Mouse (Mus musculus) kidney, adult 2 months (tissue): ENCODE measurements around the gene Trim25. TPM values are rescaled to one million over a fixed set of nuclear protein-coding genes. Genes with fewer than 3 reads are reported as not detected.

ENCODE experiments used
- DNase-seq: peaks from one replicate; pipeline ENCODE4 v3.0.0; 2021
- H3K27ac ChIP-seq: fragments of 200-500 bp; 2 replicates; pipeline ENCODE4 v1.5.1; 2012; ENCODE audit warnings: low read depth, low read length, control low read depth, inconsistent platforms; ENCODE audit not compliant: insufficient read depth
- H3K27me3 ChIP-seq: fragments of 200-500 bp; replicated peaks from 2 replicates; pipeline ENCODE4 v1.6.1; 2012; ENCODE audit warnings: mild to moderate bottlenecking, moderate library complexity, low read length, inconsistent platforms; ENCODE audit not compliant: control insufficient read depth, insufficient read depth
- H3K36me3 ChIP-seq: fragments of 200-500 bp; 2 replicates; pipeline ENCODE4 v1.6.1; 2012; ENCODE audit warnings: mild to moderate bottlenecking, moderate library complexity, low read length, inconsistent platforms; ENCODE audit not compliant: control insufficient read depth, insufficient read depth
- H3K4me1 ChIP-seq: fragments of 200-500 bp; 2 replicates; pipeline ENCODE4 v1.6.1; 2011; ENCODE audit warnings: low read length; ENCODE audit not compliant: control insufficient read depth, insufficient read depth
- H3K4me3 ChIP-seq: fragments of 200-500 bp; 2 replicates; pipeline ENCODE4 v1.5.1; 2011; ENCODE audit warnings: mild to moderate bottlenecking, low read depth, low read length, control low read depth; ENCODE audit not compliant: insufficient read depth
- CTCF ChIP-seq: fragments of 200-500 bp; conservative IDR thresholded peaks from 2 replicates; pipeline ENCODE4 v1.5.1; 2011; ENCODE audit warnings: low read depth, mild to moderate bottlenecking, control low read depth, low read length, moderate library complexity, mixed read lengths; ENCODE audit not compliant: insufficient read depth, insufficient read length
- POLR2A ChIP-seq: fragments of 200-500 bp; IDR thresholded peaks from one replicate; pipeline ENCODE4 v1.6.1; 2011; ENCODE audit warnings: low read depth, low read length, control low read depth
- WGBS: fragments of 180-500 bp; shearing (Covaris S2); methylation state at CpG from one replicate; pipeline ENCODE4 v1.1.7; 2018; 5-methylcytosine and 5-hydroxymethylcytosine counted together
- polyA plus RNA-seq: library from polyadenylated mRNA; depleted of rRNA; stranded (reverse); fragments of >200 nt; gene quantifications from 2 replicates; pipeline ENCODE4 v1.2.3, GENCODE M21; 2012

The Trim25 gene
- polyA plus RNA-seq, 1 experiment = 27.3 TPM

- Histone ChIP-seq H3K4me3 (no peak overlapping the region), H3K36me3 (no peaks in the 10 kb centered on the region; the same call in 1 of the 2 replicates), H3K4me1 (peaks cover 13% of the 10 kb centered on the region; the same call in 1 of the 2 replicates), H3K27me3 (no peaks in the 10 kb centered on the region), H3K27ac (no peak overlapping the region)
- WGBS = 63% methylated on average over 10 of the region's 10 CpGs
- no peak for TF ChIP-seq CTCF
- TF ChIP-seq POLR2A = no peak
- DNase-seq = peak; percentile 70
Measured at GRCm38 (mm10) chr11:89023477-89023876, 24.3 kb downstream of the Trim25 start.

DNA sequence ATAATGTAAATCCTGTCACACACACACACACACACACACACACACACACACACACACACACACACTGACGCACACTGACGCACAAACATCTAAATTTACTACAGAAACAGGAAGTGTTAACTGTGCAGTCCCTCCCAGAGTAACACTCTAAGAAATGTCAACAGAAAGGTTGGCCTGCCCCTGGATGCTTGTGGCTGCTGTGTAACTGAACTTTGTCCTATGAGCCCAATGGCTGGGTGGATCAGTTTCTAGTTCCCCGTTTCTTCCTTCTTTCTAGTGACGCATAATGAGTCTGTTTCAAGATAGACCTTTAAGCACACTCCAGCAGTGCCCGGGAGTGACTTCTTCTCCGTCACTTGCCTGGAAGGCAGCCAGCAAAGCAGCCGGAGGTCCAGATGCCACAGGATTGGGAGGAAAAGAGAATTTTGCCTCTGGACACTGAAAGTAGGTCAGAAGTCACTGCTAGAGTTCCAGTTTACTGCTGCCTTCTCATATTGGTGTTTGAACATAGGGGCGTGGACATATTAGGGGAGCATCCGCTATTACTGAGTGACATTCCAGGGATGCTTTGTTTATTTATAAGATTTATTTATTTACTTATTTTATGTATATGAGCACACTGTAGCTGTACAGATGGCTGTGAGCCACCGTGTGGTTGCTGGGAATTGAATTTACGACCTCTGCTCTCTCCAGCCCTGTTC is 25.2 kb downstream of the Trim25 start:
- peak overlapping the region; percentile 75 for H3K27ac ChIP-seq
- H3K4me3 ChIP-seq = no peak overlapping the region
- WGBS = 7% methylated on average over 11 of the region's 11 CpGs
- H3K36me3 ChIP-seq = no peaks in the 10 kb centered on the region
- peak; percentile 95 for DNase-seq
- TF ChIP-seq POLR2A = no peak
- TF ChIP-seq CTCF = no peak
- H3K27me3 ChIP-seq = no peaks in the 10 kb centered on the region
- H3K4me1 ChIP-seq = peaks cover 13% of the 10 kb centered on the region; the same call in 1 of the 2 replicates

DNA sequence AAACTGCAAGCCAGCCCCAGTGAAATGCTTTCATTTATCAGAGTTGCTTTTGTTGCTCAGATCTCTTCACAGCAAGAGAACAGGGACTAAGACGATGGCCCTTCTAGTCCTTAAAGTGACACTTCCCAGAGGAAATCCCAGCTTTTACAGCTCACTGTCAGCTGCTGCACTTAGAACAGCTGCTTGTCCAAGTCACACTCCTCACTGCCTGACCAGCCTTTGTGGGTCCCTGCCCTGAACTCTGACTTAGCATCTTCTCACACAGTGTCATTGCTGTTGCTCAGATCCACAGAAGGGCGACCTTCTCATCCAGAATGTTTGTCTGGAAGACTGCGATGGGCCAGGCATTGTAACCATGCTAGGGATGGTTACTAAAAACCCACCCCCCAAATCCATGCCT is 26.4 kb downstream of the Trim25 start:
- DNase-seq = peak; percentile 30
- peaks cover 13% of the 10 kb centered on the region; the same call in 1 of the 2 replicates for H3K4me1 ChIP-seq
- TF ChIP-seq POLR2A = no peak
- no peak for TF ChIP-seq CTCF
- no peaks in the 10 kb centered on the region for H3K27me3 ChIP-seq
- WGBS = 69% methylated on average over 3 of the region's 3 CpGs
- no peak overlapping the region for H3K4me3 ChIP-seq
- no peaks in the 10 kb centered on the region for H3K36me3 ChIP-seq
- no peak overlapping the region for H3K27ac ChIP-seq

GRCm38 (mm10) chr11:89026117-89026516 is 26.9 kb downstream of the Trim25 start:
- no peak for DNase-seq
- H3K36me3 ChIP-seq = no peaks in the 10 kb centered on the region

DNA sequence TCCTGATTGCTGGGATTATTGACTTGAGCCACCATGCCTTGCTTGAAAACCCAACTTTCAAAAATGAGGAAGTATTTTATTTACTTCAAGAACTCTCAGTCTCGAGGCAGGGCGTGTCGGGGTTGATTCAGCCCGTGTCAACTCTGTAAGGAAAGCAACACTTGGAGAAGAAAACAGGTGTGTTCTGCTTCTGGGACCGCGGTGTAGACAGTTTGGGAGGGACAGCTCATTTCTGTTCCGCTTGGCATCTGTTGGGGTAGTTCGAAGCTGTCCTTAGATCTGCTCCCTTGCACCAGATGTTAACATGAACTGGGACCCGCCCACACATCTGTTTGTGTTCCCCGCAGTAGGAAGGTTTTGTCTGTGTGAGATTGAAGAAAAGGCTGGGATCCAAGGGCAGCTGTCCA is 28.8 kb downstream of the Trim25 start:
- peak; percentile 35 for DNase-seq
- H3K27me3 ChIP-seq = no peaks in the 10 kb centered on the region
- no peak for TF ChIP-seq POLR2A
- 53% methylated on average over 10 of the region's 10 CpGs for WGBS
- no peak overlapping the region for H3K27ac ChIP-seq
- H3K4me3 ChIP-seq = no peak overlapping the region
- H3K36me3 ChIP-seq = no peaks in the 10 kb centered on the region
- H3K4me1 ChIP-seq = peaks cover 13% of the 10 kb centered on the region; the same call in 1 of the 2 replicates

More at GRCm38 (mm10) chr11:89026117-89026516, 26.9 kb downstream of the Trim25 start:
- H3K27me3 ChIP-seq = no peaks in the 10 kb centered on the region
- H3K4me3 ChIP-seq = no peak overlapping the region
- WGBS = 95% methylated on average over 3 of the region's 3 CpGs
- no peak overlapping the region for H3K27ac ChIP-seq
- H3K4me1 ChIP-seq = peaks cover 13% of the 10 kb centered on the region; the same call in 1 of the 2 replicates
- no peak for TF ChIP-seq CTCF
- TF ChIP-seq POLR2A = no peak

DNA sequence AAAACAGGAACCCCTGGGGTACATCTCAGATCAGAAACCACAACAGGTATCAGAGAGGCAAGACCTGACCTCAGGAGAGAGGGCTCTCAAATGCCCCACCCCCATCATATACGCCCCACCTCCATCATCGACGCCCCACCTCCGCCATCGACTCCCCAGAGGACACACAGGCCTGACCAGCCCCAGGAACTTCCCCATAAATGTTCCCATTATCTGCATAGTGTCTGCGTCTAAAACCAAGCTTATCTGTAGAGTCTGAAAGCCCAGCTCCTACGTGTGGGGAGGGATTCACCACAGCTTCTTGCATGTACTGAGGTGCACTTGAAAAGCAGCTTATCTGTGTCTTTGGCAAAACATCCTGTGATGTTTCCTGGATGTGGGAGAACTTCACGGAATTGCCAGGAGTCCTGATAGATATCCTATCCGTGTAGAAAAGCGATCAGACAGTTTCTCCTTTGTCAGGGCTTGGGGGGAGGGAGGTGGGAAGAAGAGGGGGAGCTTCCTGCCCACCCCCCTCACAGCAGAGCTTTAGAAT is 29.8 kb downstream of the Trim25 start:
- peak; percentile 40 for DNase-seq
- TF ChIP-seq CTCF (no peak), POLR2A (no peak)
- Histone ChIP-seq H3K27me3 (no peaks in the 10 kb centered on the region), H3K4me1 (peaks cover 9% of the 10 kb centered on the region; the same call in 1 of the 2 replicates), H3K36me3 (no peaks in the 10 kb centered on the region), H3K4me3 (no peak overlapping the region), H3K27ac (no peak overlapping the region)
- WGBS = 64% methylated on average over 10 of the region's 10 CpGs

DNA sequence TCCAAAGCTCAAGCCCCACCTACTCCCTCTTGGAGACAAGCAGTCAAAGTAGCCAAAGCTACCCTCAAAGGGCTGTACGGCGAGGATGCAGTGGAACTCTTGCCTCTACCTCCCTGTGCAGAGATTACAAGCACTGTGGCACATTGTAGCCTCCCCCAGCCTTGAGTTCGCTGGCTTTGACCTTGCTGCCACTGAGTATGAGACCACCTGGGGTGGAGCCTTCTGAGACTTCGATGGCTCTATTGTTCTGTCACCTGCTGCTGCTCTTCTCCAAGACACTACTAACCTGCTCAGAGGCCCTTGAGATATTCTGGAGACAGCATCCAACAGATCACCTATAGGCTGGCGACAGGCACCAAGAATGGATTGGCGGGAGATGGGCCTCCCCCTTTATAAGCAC is 31.4 kb downstream of the Trim25 start:
- no peak for DNase-seq

More for the DNA sequence above, 31.4 kb downstream of the Trim25 start:
- Histone ChIP-seq H3K27me3 (no peaks in the 10 kb centered on the region), H3K27ac (no peak overlapping the region), H3K4me3 (no peak overlapping the region), H3K4me1 (no peaks in the 10 kb centered on the region), H3K36me3 (no peaks in the 10 kb centered on the region)
- TF ChIP-seq POLR2A = no peak
- TF ChIP-seq CTCF = no peak
- 85% methylated on average over 6 of the region's 6 CpGs for WGBS
